Mouse (Mus musculus) CH12.LX (cell line): ENCODE measurements around the gene Tcl1b5. TPM values are rescaled to one million over a fixed set of nuclear protein-coding genes. Genes with fewer than 3 reads are reported as not detected.

ENCODE experiments used
- DNase-seq: peaks from one replicate; pipeline ENCODE4 v3.0.0-alpha.2; 2013; ENCODE audit errors: extremely low read depth
- H3K27ac ChIP-seq: 2 replicates; pipeline ENCODE4 v1.5.1; 2012; ENCODE audit warnings: low read depth, mild to moderate bottlenecking, control low read depth, moderate library complexity; ENCODE audit not compliant: insufficient read depth
- H3K27me3 ChIP-seq: replicated peaks from 2 replicates; pipeline ENCODE3; 2012; ENCODE audit warnings: inconsistent platforms
- H3K36me3 ChIP-seq, 2 experiments: replicated peaks in 1 of 2; 2 replicates each; pipeline versions ENCODE3 to v1.6.1; 2012; ENCODE audit warnings: inconsistent platforms in 1 of 2, low read length in 1 of 2, mild to moderate bottlenecking in 1 of 2, mixed read lengths in 1 of 2, moderate library complexity in 1 of 2; ENCODE audit not compliant: control insufficient read depth in 1 of 2, insufficient read depth in 1 of 2
- H3K4me1 ChIP-seq, 2 experiments: 2 replicates each; pipeline ENCODE4 v1.6.1; 2012; ENCODE audit warnings: inconsistent platforms in 1 of 2, moderate library complexity in 1 of 2; ENCODE audit not compliant: insufficient read depth in 2 of 2, control insufficient read depth in 1 of 2
- H3K4me2 ChIP-seq: 2 replicates; pipeline ENCODE4 v1.6.1; 2012; ENCODE audit warnings: low read depth, mild to moderate bottlenecking, control low read depth; ENCODE audit not compliant: poor library complexity, insufficient read depth, severe bottlenecking
- H3K4me3 ChIP-seq, 3 experiments: fragments of 150-350 bp in 1 of 3; sonication (generic) in 1 of 3; replicated peaks in 1 of 3; 2 replicates each; pipeline versions ENCODE3 to v1.5.1; 2011 to 2012; ENCODE audit warnings: low read depth in 2 of 3, low read length in 2 of 3, mild to moderate bottlenecking in 2 of 3, moderate library complexity in 2 of 3, control low read depth in 1 of 3, improper control_type of control experiment in 1 of 3, inconsistent platforms in 1 of 3, mixed read lengths in 1 of 3; ENCODE audit not compliant: poor library complexity in 1 of 3
- H3K79me2 ChIP-seq: replicated peaks from 2 replicates; pipeline ENCODE4 v1.6.1; 2012; ENCODE audit warnings: mild to moderate bottlenecking, moderate library complexity; ENCODE audit not compliant: control insufficient read depth, poor library complexity, insufficient read depth, severe bottlenecking; ENCODE audit errors: extremely low read depth
- H3K9ac ChIP-seq: 2 replicates; pipeline ENCODE4 v1.6.1; 2012; ENCODE audit warnings: low read depth, mild to moderate bottlenecking, control low read depth, moderate library complexity; ENCODE audit not compliant: insufficient read depth
- H3K9me3 ChIP-seq: replicated peaks from 2 replicates; pipeline ENCODE3; 2012; ENCODE audit warnings: low read length, inconsistent platforms, mixed read lengths
- BHLHE40 ChIP-seq: IDR thresholded peaks from 2 replicates; pipeline ENCODE4 v1.6.1; 2011; ENCODE audit warnings: mild to moderate bottlenecking, low read depth, low read length, improper control_type of control experiment
- ETS1 ChIP-seq: conservative IDR thresholded peaks from 2 replicates; pipeline ENCODE4 v1.6.1; 2012; ENCODE audit warnings: low read depth, mild to moderate bottlenecking, inconsistent platforms, low read length, improper control_type of control experiment, moderate library complexity
- IRF4 ChIP-seq: IDR thresholded peaks from 2 replicates; pipeline ENCODE4 v1.6.1; 2014; ENCODE audit warnings: low read depth, mild to moderate bottlenecking, inconsistent platforms, low read length, improper control_type of control experiment
- JUND ChIP-seq: conservative IDR thresholded peaks from 2 replicates; pipeline ENCODE4 v1.6.1; 2011; ENCODE audit warnings: low read depth, low read length, improper control_type of control experiment
- KAT2A ChIP-seq: IDR thresholded peaks from 2 replicates; pipeline ENCODE4 v1.6.1; 2012; ENCODE audit warnings: low read length, improper control_type of control experiment, inconsistent platforms; ENCODE audit not compliant: insufficient replicate concordance
- MAFK ChIP-seq: IDR thresholded peaks from 2 replicates; pipeline ENCODE4 v1.6.1; 2011; ENCODE audit warnings: low read length, improper control_type of control experiment; ENCODE audit not compliant: insufficient replicate concordance
- MAZ ChIP-seq: IDR thresholded peaks from 2 replicates; pipeline ENCODE4 v1.6.1; 2012; ENCODE audit warnings: low read depth, mild to moderate bottlenecking, inconsistent platforms, low read length, improper control_type of control experiment, moderate library complexity
- NRF1 ChIP-seq: IDR thresholded peaks from 2 replicates; pipeline ENCODE4 v1.6.1; 2014; ENCODE audit warnings: low read depth, mild to moderate bottlenecking, inconsistent platforms, low read length, improper control_type of control experiment, moderate library complexity
- POLR2AphosphoS2 ChIP-seq: IDR thresholded peaks from 2 replicates; pipeline ENCODE4 v1.6.1; 2011; ENCODE audit warnings: low read depth, low read length, improper control_type of control experiment
- SIN3A ChIP-seq: IDR thresholded peaks from 2 replicates; pipeline ENCODE4 v1.6.1; 2012; ENCODE audit warnings: low read length, improper control_type of control experiment, inconsistent platforms
- SMC3 ChIP-seq: IDR thresholded peaks from 2 replicates; pipeline ENCODE4 v1.6.1; 2011; ENCODE audit warnings: low read depth, low read length, improper control_type of control experiment
- TBP ChIP-seq: conservative IDR thresholded peaks from 2 replicates; pipeline ENCODE4 v1.6.1; 2011; ENCODE audit warnings: low read depth, low read length, improper control_type of control experiment
- UBTF ChIP-seq: IDR thresholded peaks from 2 replicates; pipeline ENCODE4 v1.6.1; 2012; ENCODE audit warnings: low read depth, mild to moderate bottlenecking, inconsistent platforms, low read length, improper control_type of control experiment, moderate library complexity
- ZKSCAN1 ChIP-seq: IDR thresholded peaks from 2 replicates; pipeline ENCODE4 v1.6.1; 2012; ENCODE audit warnings: low read depth, inconsistent platforms, low read length, improper control_type of control experiment, borderline replicate concordance
- ZNF384 ChIP-seq: IDR thresholded peaks from 2 replicates; pipeline ENCODE4 v1.6.1; 2012; ENCODE audit warnings: low read depth, low read length, improper control_type of control experiment, inconsistent platforms
- dilution Hi-C: fragments of 300-500 bp; cut with MboI; formaldehyde crosslinking; loops from 2 replicates; pipeline ENCODE4 v1.14.3; 2020; ENCODE audit warnings: low sequenced_read_pairs; ENCODE audit not compliant: extremely low pct_unique_long_range_greater_than_20kb, extremely low pct_ligation_motif_present
- in situ Hi-C: fragments of 300-500 bp; cut with MboI; formaldehyde crosslinking; loops from 3 replicates; pipeline ENCODE4 v1.14.3; 2019; ENCODE audit warnings: low sequenced_read_pairs, low pct_ligation_motif_present, low pct_unique_long_range_greater_than_20kb, mixed read lengths
- polyA plus RNA-seq: library from polyadenylated mRNA; unstranded; fragments of >175 nt; gene quantifications from 2 replicates; pipeline ENCODE4 v1.2.1, GENCODE M21; 2012; ENCODE audit warnings: low read depth; ENCODE audit not compliant: insufficient read length
- total RNA-seq, 2 experiments: library from RNA; depleted of rRNA; stranded (reverse); fragments of 300-350 nt in 1 of 2; fragments of >200 nt in 1 of 2; gene quantifications; 2 replicates each; pipeline ENCODE4 v1.2.3; 2012 to 2014

The Tcl1b5 gene
- total and polyA plus RNA-seq, 3 experiments: not detected

- H3K9ac ChIP-seq: no peak overlapping the region
- in situ Hi-C loops: no loop called here
- DNase-seq: no peak
- H3K4me3 ChIP-seq: no peak overlapping the region
- dilution Hi-C loops: no loop called here
- H3K4me2 ChIP-seq: no peak overlapping the region
- no peaks in the 10 kb centered on the region for H3K36me3 ChIP-seq
- H3K79me2 ChIP-seq: no peaks in the 10 kb centered on the region
- no peaks in the 10 kb centered on the region for H3K9me3 ChIP-seq
- TF ChIP-seq SMC3: no peak
- TF ChIP-seq UBTF: no peak
- no peak for TF ChIP-seq SIN3A
- TF ChIP-seq BHLHE40: no peak
- no peak for TF ChIP-seq MAZ
- no peak for TF ChIP-seq ZNF384
- TF ChIP-seq ETS1: no peak
- TF ChIP-seq TBP: no peak
- no peaks in the 10 kb centered on the region for H3K4me1 ChIP-seq
- peaks cover 62% of the 10 kb centered on the region for H3K27me3 ChIP-seq
- H3K27ac ChIP-seq: no peak overlapping the region
Observed at GRCm38 (mm10) chr12:105207071-105207470, 30.9 kb downstream of the Tcl1b5 start.

- Histone ChIP-seq H3K27me3 (peaks cover 72% of the 10 kb centered on the region), H3K4me3 (no peak overlapping the region), H3K36me3 (no peaks in the 10 kb centered on the region), H3K9ac (no peak overlapping the region), H3K4me1 (no peaks in the 10 kb centered on the region), H3K9me3 (no peaks in the 10 kb centered on the region), H3K27ac (no peak overlapping the region), H3K79me2 (no peaks in the 10 kb centered on the region), H3K4me2 (no peak overlapping the region)
- no peak for DNase-seq
- in situ Hi-C loops (no loop called here), dilution Hi-C loops (no loop called here)
- TF ChIP-seq BHLHE40 (no peak), NRF1 (no peak), KAT2A (no peak), ZNF384 (no peak), MAFK (no peak), IRF4 (no peak), POLR2AphosphoS2 (no peak)
Observed at GRCm38 (mm10) chr12:105208441-105208840, 32.3 kb downstream of the Tcl1b5 start.

GRCm38 (mm10) chr12:105209231-105209630 is 33.1 kb downstream of the Tcl1b5 start:
- Histone ChIP-seq H3K4me2 (no peak overlapping the region), H3K36me3 (no peaks in the 10 kb centered on the region), H3K9me3 (no peaks in the 10 kb centered on the region), H3K27me3 (peaks cover 77% of the 10 kb centered on the region), H3K4me1 (no peaks in the 10 kb centered on the region), H3K9ac (no peak overlapping the region), H3K27ac (no peak overlapping the region), H3K79me2 (no peaks in the 10 kb centered on the region)
- dilution Hi-C loops (no loop called here), in situ Hi-C loops (no loop called here)
- DNase-seq: no peak
- TF ChIP-seq ZKSCAN1: no peak
- TF ChIP-seq JUND: no peak
- no peak for TF ChIP-seq MAFK
- TF ChIP-seq, all 38 proteins: peak for 0
- no peak overlapping the region for H3K4me3 ChIP-seq
